ENCODE assay signal across 8 mouse cellular contexts in the genomic region with DNA sequence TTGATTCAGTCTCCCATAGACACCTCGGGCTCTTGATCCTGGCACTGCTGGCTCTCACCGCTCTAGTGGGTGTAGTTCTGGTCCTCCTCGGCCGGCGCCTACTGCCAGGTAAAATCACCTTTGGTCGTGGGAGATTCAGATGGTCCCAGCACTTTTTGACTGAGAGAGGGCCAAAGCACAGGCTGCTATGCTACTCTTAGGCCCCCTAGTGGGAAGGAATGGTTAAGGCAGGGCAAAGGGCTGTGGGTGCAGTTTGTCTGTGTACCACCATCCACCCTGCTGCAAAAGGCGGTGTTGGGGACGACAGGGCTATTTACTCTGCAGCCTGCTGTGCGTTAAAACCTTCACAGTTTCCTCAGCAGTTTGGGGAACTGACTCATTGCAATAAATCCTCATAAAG. TPM values are rescaled to one million over a fixed set of nuclear protein-coding genes. Genes with fewer than 3 reads are reported as not detected.
DNase-seq lines count a peak whose midpoint lies in the region; ATAC-seq and TF ChIP-seq lines count a peak whose summit lies in the region.

No protein-coding gene starts in this region.

- H3K27me3 ChIP-seq in intestine, postnatal 0 days (replicated peaks; ENCODE audit: control insufficient read depth, insufficient read depth, low read length) = no peaks in the 10 kb centered on the region
- no peaks in the 10 kb centered on the region for H3K27me3 ChIP-seq in liver, adult 2 months (ENCODE audit: control insufficient read depth, insufficient read depth, low read length)

- ATAC-seq in activated CD4-positive, CD25-positive, alpha-beta regulatory T cell, adult 4 months = peak; percentile 96
- peak; percentile 85 for ATAC-seq in granulocyte monocyte progenitor cell, adult 5-6 weeks (replicated peaks; ENCODE audit: poor library complexity, severe bottlenecking)
- ATAC-seq in intestine, postnatal 0 days = peak; percentile 61

- H3K4me2 ChIP-seq in intestine, postnatal 0 days (replicated peaks; ENCODE audit: low read depth) = peak overlapping the region; percentile 84

- H3K4me3 ChIP-seq in intestine, postnatal 0 days (ENCODE audit: low read depth, low read length) = peak overlapping the region; percentile 39
- H3K4me3 ChIP-seq in liver, adult 2 months (ENCODE audit: insufficient read depth, low read depth, low read length) = peak overlapping the region; percentile 60

- H3K4me1 ChIP-seq in intestine, postnatal 0 days (replicated peaks; ENCODE audit: control insufficient read depth, insufficient read depth, low read length) = peaks cover 3% of the 10 kb centered on the region; the same call in 1 of the 2 replicates
- peaks cover 7% of the 10 kb centered on the region for H3K4me1 ChIP-seq in liver, adult 2 months (ENCODE audit: control insufficient read depth, insufficient read depth, low read length)

- DNase-seq in 416B (ENCODE audit: low read depth) = peak; percentile 66
- peak; percentile 87 for DNase-seq in embryo, embryonic 10 days (ENCODE audit: low spot score)
- peak; percentile 50 for DNase-seq in liver, adult 2 months (ENCODE audit: extremely low read depth, low read depth, low spot score)
- peak; percentile 47 to 63 for DNase-seq in monocyte, adult 2 months (ENCODE audit: low read depth in 1 of 2, low spot score in 2 of 2)
- peak; percentile 62 to 70 for DNase-seq in spleen, postnatal 36 days (ENCODE audit: low spot score in 2 of 2)

- peak overlapping the region; percentile 37; the same call in 1 of the 2 replicates for H3K9ac ChIP-seq in intestine, postnatal 0 days (ENCODE audit: low read depth, low read length)
- H3K9ac ChIP-seq in liver, adult 2 months (ENCODE audit: low read depth, low read length) = peak overlapping the region; percentile 81

- TF ChIP-seq POLR2A in liver, adult 2 months (IDR thresholded peaks at IDR 0.05; ENCODE audit: extremely low read depth, insufficient read depth, low read length) = no peak

- no peak overlapping the region for H3K27ac ChIP-seq in intestine, postnatal 0 days (ENCODE audit: low read depth, low read length)
- peak overlapping the region; percentile 20 for H3K27ac ChIP-seq in liver, adult 2 months (replicated peaks; ENCODE audit: insufficient read depth, low read depth, low read length)

- peaks cover 5% of the 10 kb centered on the region; the same call in 1 of the 2 replicates for H3K79me2 ChIP-seq in liver, adult 2 months (ENCODE audit: control insufficient read depth, insufficient read depth, low read length)

- H3K9me3 ChIP-seq in intestine, postnatal 0 days (ENCODE audit: control insufficient read depth) = no peaks in the 10 kb centered on the region

- TF ChIP-seq CTCF in intestine, postnatal 0 days (IDR thresholded peaks at IDR 0.05; ENCODE audit: low read depth) = peak; percentile 80
- peak; percentile 90 for TF ChIP-seq CTCF in liver, adult 2 months (IDR thresholded peaks at IDR 0.05; ENCODE audit: low read depth, low read length)

- H3K36me3 ChIP-seq in intestine, postnatal 0 days (ENCODE audit: control insufficient read depth, insufficient read depth) = no peaks in the 10 kb centered on the region
- no peaks in the 10 kb centered on the region for H3K36me3 ChIP-seq in liver, adult 2 months (ENCODE audit: control insufficient read depth, insufficient read depth, low read length)

- WGBS in intestine, postnatal 0 days = 5% methylated on average over 9 of the region's 9 CpGs
- 7% methylated on average over 9 of the region's 9 CpGs for WGBS in liver, adult 2 months

RNA-seq across cellular contexts. Expression of a gene that starts 2.2 kb away (rescaled TPM):
- not detected for polyA plus RNA-seq in activated CD4-positive, CD25-positive, alpha-beta regulatory T cell, adult 4 months (2017; shearing (Covaris generic))
- total RNA-seq in granulocyte monocyte progenitor cell, adult 5-6 weeks (2014; fragmentation: Nextera tagmentation) = not detected in 2 replicates
- total RNA-seq in granulocyte monocyte progenitor cell, adult 5-6 weeks (2017) = not detected in 2 replicates
- polyA plus RNA-seq in intestine, postnatal 0 days (2015; fragmentation: Nextera tagmentation; extraction: Ambion mirVana) = 16.5 and 17.4 TPM in 2 replicates
- 27.8 and 32.6 TPM in 2 replicates for total RNA-seq in liver, adult 2 months (2014; rRNA removed)
- 79.2 and 87.5 TPM in 2 replicates for polyA plus RNA-seq in liver, adult 2 months (2012; rRNA removed)

RNA-seq across cellular contexts. Expression of a gene that starts 10.7 kb away (rescaled TPM):
- polyA plus RNA-seq in activated CD4-positive, CD25-positive, alpha-beta regulatory T cell, adult 4 months (2017; shearing (Covaris generic)) = under 1 TPM; 0.97 TPM
- not detected in 2 replicates for total RNA-seq in granulocyte monocyte progenitor cell, adult 5-6 weeks (2014; fragmentation: Nextera tagmentation)
- 0.31 and 0.43 TPM in 2 replicates for total RNA-seq in granulocyte monocyte progenitor cell, adult 5-6 weeks (2017)
- 2.2 and 2.3 TPM in 2 replicates for polyA plus RNA-seq in intestine, postnatal 0 days (2015; fragmentation: Nextera tagmentation; extraction: Ambion mirVana)
- total RNA-seq in liver, adult 2 months (2014; rRNA removed) = 0.46 TPM in 1 of 2 replicates, not detected in the other
- polyA plus RNA-seq in liver, adult 2 months (2012; rRNA removed) = 0.26 TPM in 2 replicates

RNA-seq across cellular contexts. Expression of a gene that starts 14.1 kb away (rescaled TPM):
- polyA plus RNA-seq in activated CD4-positive, CD25-positive, alpha-beta regulatory T cell, adult 4 months (2017; shearing (Covaris generic)) = 1 to 10 TPM; 2.7 to 8.0 TPM
- 15.3 and 17.8 TPM in 2 replicates for total RNA-seq in granulocyte monocyte progenitor cell, adult 5-6 weeks (2014; fragmentation: Nextera tagmentation)
- 6.7 and 9.4 TPM in 2 replicates for total RNA-seq in granulocyte monocyte progenitor cell, adult 5-6 weeks (2017)
- 8.5 and 9.7 TPM in 2 replicates for polyA plus RNA-seq in intestine, postnatal 0 days (2015; fragmentation: Nextera tagmentation; extraction: Ambion mirVana)
- total RNA-seq in liver, adult 2 months (2014; rRNA removed) = 12.3 and 15.9 TPM in 2 replicates
- 24.4 and 28.7 TPM in 2 replicates for polyA plus RNA-seq in liver, adult 2 months (2012; rRNA removed)

RNA-seq across cellular contexts. Expression of a gene that starts 26.7 kb away (rescaled TPM):
- 10 to 100 TPM; 40.7 to 68.9 TPM for polyA plus RNA-seq in activated CD4-positive, CD25-positive, alpha-beta regulatory T cell, adult 4 months (2017; shearing (Covaris generic))
- 53.5 and 73.6 TPM in 2 replicates for total RNA-seq in granulocyte monocyte progenitor cell, adult 5-6 weeks (2014; fragmentation: Nextera tagmentation)
- 23.2 and 28.3 TPM in 2 replicates for total RNA-seq in granulocyte monocyte progenitor cell, adult 5-6 weeks (2017)
- polyA plus RNA-seq in intestine, postnatal 0 days (2015; fragmentation: Nextera tagmentation; extraction: Ambion mirVana) = 44.9 and 48.8 TPM in 2 replicates
- total RNA-seq in liver, adult 2 months (2014; rRNA removed) = 20.2 and 26.6 TPM in 2 replicates
- 59.1 and 61.5 TPM in 2 replicates for polyA plus RNA-seq in liver, adult 2 months (2012; rRNA removed)

RNA-seq across cellular contexts. Expression of a gene that starts 32.7 kb away (rescaled TPM):
- polyA plus RNA-seq in activated CD4-positive, CD25-positive, alpha-beta regulatory T cell, adult 4 months (2017; shearing (Covaris generic)) = under 1 TPM in 1 of 2 experiments, not detected in 1; 0.20 TPM
- total RNA-seq in granulocyte monocyte progenitor cell, adult 5-6 weeks (2014; fragmentation: Nextera tagmentation) = not detected in 2 replicates
- not detected in 2 replicates for total RNA-seq in granulocyte monocyte progenitor cell, adult 5-6 weeks (2017)
- 0.47 and 0.52 TPM in 2 replicates for polyA plus RNA-seq in intestine, postnatal 0 days (2015; fragmentation: Nextera tagmentation; extraction: Ambion mirVana)
- under 0.01 TPM in 1 of 2 replicates, not detected in the other for total RNA-seq in liver, adult 2 months (2014; rRNA removed)
- polyA plus RNA-seq in liver, adult 2 months (2012; rRNA removed) = not detected in 2 replicates

Comparison
In these comparisons a context has a peak if more than half of its experiments do, and no peak if none do; other contexts are left out.
1. RNA of a gene that starts 2.2 kb away (polyA plus RNA-seq): 79.2 to 87.5 TPM in liver, adult 2 months and 16.5 to 17.4 TPM in intestine, postnatal 0 days; not detected in activated CD4-positive, CD25-positive, alpha-beta regulatory T cell, adult 4 months; every median in the first group is over 10 times any median in the second.
2. Peak in every context shown above with its lines, with median percentiles within 50 percentile points of each other: DNase-seq and ATAC-seq.